Mouse (Mus musculus) ES-E14 (cell line): ENCODE results near the gene Klhl41.

Source experiments
- CHD2 ChIP-seq: IDR thresholded peaks from 2 replicates; pipeline ENCODE4 v1.6.1; 2014; ENCODE audit warnings: mild to moderate bottlenecking, low read depth, low read length, inconsistent platforms
- HCFC1 ChIP-seq: IDR thresholded peaks from 2 replicates; pipeline ENCODE4 v1.6.1; 2012; ENCODE audit warnings: low read length, inconsistent platforms, borderline replicate concordance; ENCODE audit not compliant: insufficient read depth
- MAFK ChIP-seq: IDR thresholded peaks from 2 replicates; pipeline ENCODE4 v1.6.1; 2014; ENCODE audit warnings: mild to moderate bottlenecking, low read depth, low read length, inconsistent platforms; ENCODE audit not compliant: insufficient read depth
- ZNF384 ChIP-seq: IDR thresholded peaks from 2 replicates; pipeline ENCODE4 v1.6.1; 2012; ENCODE audit warnings: low read depth, low read length, inconsistent platforms

GRCm38 (mm10) chr2:69668414-69668813, 1.5 kb upstream of the Klhl41 start:
- no peak for TF ChIP-seq CHD2
- TF ChIP-seq ZNF384, result no peak
- no peak for TF ChIP-seq HCFC1
- TF ChIP-seq MAFK, result no peak
